Mouse (Mus musculus) lung, postnatal 0 days (tissue): Measurements from ENCODE around the gene Rnft2.

Source experiments
- CTCF ChIP-seq: IDR thresholded peaks from 2 replicates; pipeline ENCODE4 v1.5.1; 2016; ENCODE audit warnings: antibody characterized with exemption, mild to moderate bottlenecking
- EP300 ChIP-seq: IDR thresholded peaks from 2 replicates; pipeline ENCODE4 v1.6.1; 2016; ENCODE audit warnings: antibody characterized with exemption, mild to moderate bottlenecking, control low read depth

DNA sequence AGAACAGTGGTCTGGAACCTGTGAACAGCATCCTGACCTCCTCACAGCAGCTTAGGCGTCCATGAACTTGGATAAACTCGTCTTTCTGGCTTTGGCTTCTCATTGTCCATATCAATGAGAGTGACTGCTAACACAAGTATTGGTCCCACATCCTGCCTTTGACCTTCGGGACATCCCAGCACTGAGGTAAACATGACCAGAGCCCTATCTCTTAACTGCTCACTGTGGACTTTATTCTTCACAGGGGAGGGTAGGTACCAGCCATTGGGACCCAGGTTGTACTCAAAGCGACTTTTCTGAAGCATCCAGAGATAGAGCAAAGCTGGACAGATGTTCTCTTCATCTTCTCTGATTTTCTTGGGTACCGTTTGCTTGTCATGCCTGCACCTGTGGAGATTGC lies 20.4 kb upstream of the Rnft2 start:
- TF ChIP-seq CTCF (no peak), EP300 (no peak)
